Mouse (Mus musculus): ENCODE data around the gene Tspan15. TPM values are rescaled to one million over a fixed set of nuclear protein-coding genes. Genes with fewer than 3 reads are reported as not detected.

The Tspan15 gene
- 44.5 TPM for polyA plus RNA-seq (2014; fragmentation: Illumina TruSeq; extraction: RNeasy Lipid Tissue Mini Kit (QIAGEN cat#74804); ENCODE audit: insufficient read depth, low read depth, low replicate concordance)

GRCm38 (mm10) chr10:62230708-62231394 lies at the start of gene Tspan15:
Tspan15 (minus strand) TSS chr10:62231251.

GRCm38 (mm10) chr10:62252000-62252488 lies 21.0 kb upstream of the Tspan15 start, which contains the start of gene Tacr2:
Tacr2 (plus strand) TSS chr10:62252438.

DNA sequence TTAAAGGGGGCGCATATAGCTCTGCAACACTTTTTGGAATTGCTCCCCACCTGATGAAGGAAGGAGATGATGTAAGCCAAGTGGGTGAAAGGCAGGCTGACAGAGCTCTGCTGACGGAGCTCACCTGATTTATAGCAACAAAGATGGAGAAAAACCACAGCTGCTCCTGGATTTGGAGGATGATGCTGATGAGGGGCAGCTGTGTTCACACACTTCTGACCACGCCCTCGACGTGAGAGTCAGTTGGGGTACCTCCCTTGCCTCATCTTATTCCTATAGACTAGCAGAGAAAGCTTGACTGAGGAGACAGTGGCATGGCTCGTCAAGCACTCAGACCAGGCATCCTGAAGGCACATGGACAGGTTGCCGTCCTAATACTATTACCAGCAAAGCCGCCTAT lies 87.2 kb downstream of the Tspan15 start, which contains the start of gene Fam241b:
Fam241b (minus strand) TSS at position 101 of the 400 bp plus-strand sequence.

Other genes starting within 250 kb of the Tspan15 start
- gene Neurog3, start 98.2 kb downstream of the Tspan15 start, polyA plus RNA-seq (2014; fragmentation: Illumina TruSeq; extraction: RNeasy Lipid Tissue Mini Kit (QIAGEN cat#74804); ENCODE audit: insufficient read depth, low read depth, low replicate concordance) = not detected
- 11.7 TPM for gene Fam241b, start 87.3 kb downstream of the Tspan15 start, polyA plus RNA-seq (2014; fragmentation: Illumina TruSeq; extraction: RNeasy Lipid Tissue Mini Kit (QIAGEN cat#74804); ENCODE audit: insufficient read depth, low read depth, low replicate concordance)
- gene Tacr2, start 21.2 kb upstream of the Tspan15 start, polyA plus RNA-seq (2014; fragmentation: Illumina TruSeq; extraction: RNeasy Lipid Tissue Mini Kit (QIAGEN cat#74804); ENCODE audit: insufficient read depth, low read depth, low replicate concordance) = 0.10 TPM
- 17.9 TPM for gene Hk1, start 148.7 kb upstream of the Tspan15 start, polyA plus RNA-seq (2014; fragmentation: Illumina TruSeq; extraction: RNeasy Lipid Tissue Mini Kit (QIAGEN cat#74804); ENCODE audit: insufficient read depth, low read depth, low replicate concordance)
- 3.0 TPM for gene Hkdc1, start 191.2 kb upstream of the Tspan15 start, polyA plus RNA-seq (2014; fragmentation: Illumina TruSeq; extraction: RNeasy Lipid Tissue Mini Kit (QIAGEN cat#74804); ENCODE audit: insufficient read depth, low read depth, low replicate concordance)
- not detected for gene 4930507D05Rik, start 218.2 kb upstream of the Tspan15 start, polyA plus RNA-seq (2014; fragmentation: Illumina TruSeq; extraction: RNeasy Lipid Tissue Mini Kit (QIAGEN cat#74804); ENCODE audit: insufficient read depth, low read depth, low replicate concordance)
- gene Supv3l1, start 218.5 kb upstream of the Tspan15 start, polyA plus RNA-seq (2014; fragmentation: Illumina TruSeq; extraction: RNeasy Lipid Tissue Mini Kit (QIAGEN cat#74804); ENCODE audit: insufficient read depth, low read depth, low replicate concordance) = 8.4 TPM